ENCODE assay signal across 8 mouse cellular contexts in the genomic region with DNA sequence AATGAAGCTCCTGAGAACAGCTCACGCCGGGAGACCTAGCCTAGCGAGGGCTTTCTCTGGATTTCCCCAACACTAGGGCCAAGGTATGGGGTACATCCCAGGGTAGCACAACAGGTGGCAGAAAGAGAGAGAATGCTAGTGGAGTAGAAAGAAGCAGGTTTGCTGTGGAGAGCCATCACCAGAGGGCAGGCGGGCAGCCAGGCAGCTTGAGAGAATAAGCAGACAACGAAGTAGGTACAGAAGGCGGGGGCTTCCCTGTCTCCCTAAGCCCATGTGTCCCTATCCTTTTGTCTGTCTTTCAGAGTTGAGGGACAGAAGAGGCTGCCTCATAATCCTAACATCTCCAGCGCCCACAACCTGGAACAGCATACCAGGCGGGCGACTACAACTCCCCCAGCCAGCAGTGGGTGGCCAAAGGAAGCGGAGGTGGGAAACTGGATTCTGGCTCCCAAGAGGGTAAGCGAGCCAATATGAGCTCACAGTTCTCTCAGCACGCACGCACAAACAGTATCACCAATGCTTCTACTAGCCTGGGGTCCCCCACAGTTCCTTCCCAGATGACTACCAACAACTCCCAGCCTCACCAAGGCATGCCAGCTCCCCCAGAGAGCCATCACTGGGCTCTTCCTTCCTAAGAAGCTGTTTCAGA. TPM values are rescaled to one million over a fixed set of nuclear protein-coding genes. Genes with fewer than 3 reads are reported as not detected.
DNase-seq lines count a peak whose midpoint lies in the region; ATAC-seq and TF ChIP-seq lines count a peak whose summit lies in the region.

No protein-coding gene starts in this region.

- H3K4me3 ChIP-seq in cerebellum, adult 2 months (replicated peaks; ENCODE audit: insufficient read depth, low read depth, low read length): peak overlapping the region; percentile 99
- peak overlapping the region; percentile 79; the same call in 1 of the 2 replicates for H3K4me3 ChIP-seq in neural tube, embryonic 11.5 days (ENCODE audit: low read depth, low read length)
- H3K4me3 ChIP-seq in limb, embryonic 11.5 days (ENCODE audit: low read depth, low read length): no peak overlapping the region
- H3K4me3 ChIP-seq in stomach, embryonic 16.5 days (replicated peaks; ENCODE audit: low read length): peak overlapping the region; percentile 77; the same call in 1 of the 2 replicates

- DNase-seq in cerebellum, adult 2 months: peak; percentile 48 to 56
- DNase-seq in neural tube, embryonic 11.5 days (ENCODE audit: low spot score): no peak
- DNase-seq in neural tube, embryonic 10.5 days (ENCODE audit: extremely low spot score, low spot score): no peak
- no peak for DNase-seq in limb, embryonic 11.5 days (ENCODE audit: low spot score)
- no peak for DNase-seq in urinary bladder, postnatal 14 days (ENCODE audit: low spot score)

- H3K36me3 ChIP-seq in neural tube, embryonic 11.5 days (ENCODE audit: control insufficient read depth, insufficient read depth, low read length): peaks cover 2% of the 10 kb centered on the region; the same call in 1 of the 2 replicates
- no peaks in the 10 kb centered on the region; the same call in 1 of the 2 replicates for H3K36me3 ChIP-seq in limb, embryonic 11.5 days (ENCODE audit: control insufficient read depth, insufficient read depth, low read length)
- H3K36me3 ChIP-seq in stomach, embryonic 16.5 days (ENCODE audit: control insufficient read depth, insufficient read depth, low read length): no peaks in the 10 kb centered on the region

- H3K27me3 ChIP-seq in cerebellum, adult 2 months (ENCODE audit: control insufficient read depth, insufficient read depth, low read length): no peaks in the 10 kb centered on the region
- no peaks in the 10 kb centered on the region for H3K27me3 ChIP-seq in neural tube, embryonic 11.5 days (ENCODE audit: control insufficient read depth, insufficient read depth, low read length)
- no peaks in the 10 kb centered on the region for H3K27me3 ChIP-seq in limb, embryonic 11.5 days (ENCODE audit: control insufficient read depth, insufficient read depth, low read length)
- H3K27me3 ChIP-seq in stomach, embryonic 16.5 days (ENCODE audit: control insufficient read depth, insufficient read depth, low read length): no peaks in the 10 kb centered on the region

- WGBS in cerebellum, adult 2 months: 8% methylated on average over 13 of the region's 13 CpGs
- WGBS in neural tube, embryonic 11.5 days: 85% methylated on average over 13 of the region's 13 CpGs
- 87% methylated on average over 13 of the region's 13 CpGs for WGBS in limb, embryonic 11.5 days
- WGBS in stomach, embryonic 16.5 days: 78% methylated on average over 13 of the region's 13 CpGs

- TF ChIP-seq POLR2A in cerebellum, adult 2 months (IDR thresholded peaks at IDR 0.05; ENCODE audit: borderline replicate concordance, insufficient read depth, low read length): no peak

- no peak for ATAC-seq in cerebellum, adult (ENCODE audit: insufficient number of reproducible peaks, low FRiP score, low TSS enrichment)
- no peak for ATAC-seq in neural tube, embryonic 11.5 days (ENCODE audit: insufficient read depth, low FRiP score, low TSS enrichment)
- no peak for ATAC-seq in limb, embryonic 11.5 days (ENCODE audit: insufficient number of reproducible peaks, low FRiP score, low TSS enrichment, low read depth)
- ATAC-seq in stomach, embryonic 16.5 days (ENCODE audit: insufficient read depth, low FRiP score): no peak
- no peak for ATAC-seq in erythroid progenitor cell, adult 5-6 weeks (replicated peaks; ENCODE audit: low FRiP score, poor library complexity, severe bottlenecking)

- no peaks in the 10 kb centered on the region for H3K9me3 ChIP-seq in neural tube, embryonic 11.5 days (ENCODE audit: control insufficient read depth, low read length)
- H3K9me3 ChIP-seq in limb, embryonic 11.5 days (ENCODE audit: control insufficient read depth, low read length): no peaks in the 10 kb centered on the region
- H3K9me3 ChIP-seq in stomach, embryonic 16.5 days (replicated peaks; ENCODE audit: control insufficient read depth, low read length): no peaks in the 10 kb centered on the region

- H3K9ac ChIP-seq in neural tube, embryonic 11.5 days (ENCODE audit: low read length): no peak overlapping the region
- H3K9ac ChIP-seq in limb, embryonic 11.5 days (ENCODE audit: low read length): 0 out of 2 replicates have a peak overlapping the region, but pooled peaks have one; percentile 19
- peak overlapping the region; percentile 75 for H3K9ac ChIP-seq in stomach, embryonic 16.5 days (ENCODE audit: low read length)

- peak overlapping the region; percentile 93 for H3K27ac ChIP-seq in cerebellum, adult 2 months (ENCODE audit: insufficient read depth, low read length)
- no peak overlapping the region for H3K27ac ChIP-seq in neural tube, embryonic 11.5 days (ENCODE audit: low read depth, low read length)
- no peak overlapping the region for H3K27ac ChIP-seq in limb, embryonic 11.5 days (replicated peaks; ENCODE audit: low read depth, low read length)
- peak overlapping the region; percentile 10; the same call in 1 of the 2 replicates for H3K27ac ChIP-seq in stomach, embryonic 16.5 days (ENCODE audit: low read length)

- peaks cover 26% of the 10 kb centered on the region for H3K4me1 ChIP-seq in cerebellum, adult 2 months (ENCODE audit: control insufficient read depth, insufficient read depth, low read length)
- peaks cover 58% of the 10 kb centered on the region for H3K4me1 ChIP-seq in neural tube, embryonic 11.5 days (ENCODE audit: control insufficient read depth, insufficient read depth, low read length)
- H3K4me1 ChIP-seq in limb, embryonic 11.5 days (ENCODE audit: control insufficient read depth, insufficient read depth, low read length): peaks cover 22% of the 10 kb centered on the region
- H3K4me1 ChIP-seq in stomach, embryonic 16.5 days (ENCODE audit: control insufficient read depth, insufficient read depth, low read length): peaks cover 70% of the 10 kb centered on the region

- no peak for TF ChIP-seq CTCF in cerebellum, adult 2 months (IDR thresholded peaks at IDR 0.05; ENCODE audit: borderline replicate concordance, insufficient read depth, low read depth, low read length)

- H3K4me2 ChIP-seq in neural tube, embryonic 11.5 days (ENCODE audit: low read depth): peak overlapping the region; percentile 88
- no peak overlapping the region for H3K4me2 ChIP-seq in limb, embryonic 11.5 days (ENCODE audit: low read depth, severe bottlenecking)
- H3K4me2 ChIP-seq in stomach, embryonic 16.5 days (ENCODE audit: low read depth, low read length): peak overlapping the region; percentile 65

RNA-seq across cellular contexts. Expression of gene Tet3, which starts 19.6 kb away (rescaled TPM):
- polyA plus RNA-seq in cerebellum, adult 2 months (2012; rRNA removed): 22.5 and 24.7 TPM in 2 replicates
- polyA plus RNA-seq in neural tube, embryonic 11.5 days (2014; fragmentation: Nextera tagmentation; extraction: Ambion mirVana): 47.3 and 48.8 TPM in 2 replicates
- 32.5 and 35.8 TPM in 2 replicates for polyA plus RNA-seq in limb, embryonic 11.5 days (2014; fragmentation: Nextera tagmentation; extraction: Ambion mirVana)
- 34.5 and 44.2 TPM in 2 replicates for polyA plus RNA-seq in stomach, embryonic 16.5 days (2015; fragmentation: Nextera tagmentation; extraction: Ambion mirVana)
- 33.5 and 46.5 TPM in 2 replicates for total RNA-seq in erythroid progenitor cell, adult 5-6 weeks (2015; ENCODE audit: low replicate concordance)
- total RNA-seq in erythroid progenitor cell, adult 5-6 weeks (2017; ENCODE audit: low replicate concordance): 28.2 and 32.9 TPM in 2 replicates

Comparison
In these comparisons a context has a peak if more than half of its experiments do, and no peak if none do; other contexts are left out.
1. DNase-seq: peak in cerebellum, adult 2 months (2 of 2); none in neural tube, embryonic 11.5 days (single experiment), neural tube, embryonic 10.5 days (single experiment), limb, embryonic 11.5 days (single experiment) and urinary bladder, postnatal 14 days (single experiment).
2. H3K27ac ChIP-seq: peak in cerebellum, adult 2 months (single experiment) and stomach, embryonic 16.5 days (single experiment); none in neural tube, embryonic 11.5 days (single experiment) and limb, embryonic 11.5 days (single experiment).